In genomic region chr4:128858226-128858625, GRCm38 (mm10) we compare ENCODE assay signal across 8 mouse cellular contexts. TPM values are rescaled to one million over a fixed set of nuclear protein-coding genes. Genes with fewer than 3 reads are reported as not detected.
DNase-seq lines count a peak whose midpoint lies in the region; ATAC-seq and TF ChIP-seq lines count a peak whose summit lies in the region.
"Not testable (repeated sequence)": the region's sequence is repeated elsewhere in the genome, so short reads cannot be mapped to it uniquely, and the experiment has no call there.

No protein-coding gene starts in this region.

- DNase-seq in MN1 (ENCODE audit: low spot score) = peak; percentile 88
- peak; percentile 76 to 84 for DNase-seq in cerebellum, adult 18-20 months
- peak; percentile 85 for DNase-seq in forebrain, postnatal 0 days
- DNase-seq in hindlimb bud, embryonic 11.5 days (ENCODE audit: extremely low spot score, low read depth, low spot score) = peak; percentile 67
- peak; percentile 49 to 60 for DNase-seq in layer of hippocampus, postnatal 36 days
- DNase-seq in lung, postnatal 4 days = peak; percentile 73 to 84
- peak; percentile 85 for DNase-seq in right cerebral cortex, postnatal 4 days
- DNase-seq in urinary bladder, postnatal 4 days (ENCODE audit: low spot score in 2 of 2) = peak; percentile 61 to 81

- not testable (repeated sequence) for H3K9ac ChIP-seq in forebrain, postnatal 0 days

- H3K27me3 ChIP-seq in forebrain, postnatal 0 days (ENCODE audit: insufficient read depth, low read length) = not testable (repeated sequence)

- H3K4me2 ChIP-seq in forebrain, postnatal 0 days (ENCODE audit: low read depth) = not testable (repeated sequence)

- H3K36me3 ChIP-seq in forebrain, postnatal 0 days (ENCODE audit: insufficient read depth) = not testable (repeated sequence)

- H3K4me3 ChIP-seq in forebrain, postnatal 0 days (ENCODE audit: low read depth, low read length) = not testable (repeated sequence)

- peak; percentile 80 for TF ChIP-seq CTCF in forebrain, postnatal 0 days (IDR thresholded peaks at IDR 0.05; ENCODE audit: low read depth)

- ATAC-seq in forebrain, postnatal 0 days = not testable (repeated sequence)

- H3K4me1 ChIP-seq in forebrain, postnatal 0 days (ENCODE audit: insufficient read depth) = not testable (repeated sequence)

- not testable (repeated sequence) for H3K9me3 ChIP-seq in forebrain, postnatal 0 days (ENCODE audit: low read length)

- H3K27ac ChIP-seq in forebrain, postnatal 0 days (ENCODE audit: low read depth, low read length) = not testable (repeated sequence)

RNA-seq across cellular contexts. Expression of gene Trim62, which starts 25.2 kb away (rescaled TPM):
- total RNA-seq in forebrain, postnatal 0 days (2014; rRNA removed) = 10.9 and 15.7 TPM in 2 replicates
- 15.5 and 20.4 TPM in 2 replicates for polyA plus RNA-seq in forebrain, postnatal 0 days (2015; fragmentation: Nextera tagmentation; extraction: Ambion mirVana)
- total RNA-seq in layer of hippocampus, postnatal 36 days (2021) = 10 to 100 TPM; 13.9 to 14.2 TPM

RNA-seq across cellular contexts. Expression of gene Zfp362, which starts 52.4 kb away (rescaled TPM):
- total RNA-seq in forebrain, postnatal 0 days (2014; rRNA removed) = 23.2 and 26.9 TPM in 2 replicates
- polyA plus RNA-seq in forebrain, postnatal 0 days (2015; fragmentation: Nextera tagmentation; extraction: Ambion mirVana) = 26.6 and 29.8 TPM in 2 replicates
- 10 to 100 TPM; 23.7 to 29.8 TPM for total RNA-seq in layer of hippocampus, postnatal 36 days (2021)
